Mouse (Mus musculus) embryonic facial prominence, embryonic 14.5 days (tissue): ENCODE measurements at regions not wholly inside any gene's neighbourhood (a gene's known extent, or its start where the extent isn't known, plus 50 kb on each side); places are given as distances from the start of the nearest gene placed in this dataset.
A peak's percentile ranks its signal among the peaks of the same experiment; 100 is the strongest.

Experiments used
- ATAC-seq: fragments of 200-750 bp; cut with Nextera tagmentation; 2 replicates; pipeline ENCODE4 v1.8.0; 2017; ENCODE audit warnings: low read depth, moderate number of reproducible peaks, moderate TSS enrichment
- DNase-seq: peaks from one replicate; pipeline ENCODE4 v3.0.0-alpha.2; 2015; ENCODE audit warnings: low spot score
- H3K27ac ChIP-seq: fragments of 300-500 bp; sonication (generic); replicated peaks from 2 replicates; pipeline ENCODE4 v1.5.1; 2014; ENCODE audit warnings: low read depth, mild to moderate bottlenecking, low read length, moderate library complexity
- H3K27me3 ChIP-seq: fragments of 300-500 bp; sonication (generic); replicated peaks from 2 replicates; pipeline ENCODE4 v1.6.1; 2014; ENCODE audit warnings: low read length; ENCODE audit not compliant: control insufficient read depth, insufficient read depth
- H3K36me3 ChIP-seq: fragments of 300-500 bp; sonication (generic); 2 replicates; pipeline ENCODE4 v1.6.1; 2014; ENCODE audit warnings: low read length, mixed read lengths; ENCODE audit not compliant: control insufficient read depth, insufficient read depth
- H3K4me1 ChIP-seq: fragments of 300-500 bp; sonication (generic); 2 replicates; pipeline ENCODE4 v1.6.1; 2014; ENCODE audit warnings: antibody characterized with exemption, low read length; ENCODE audit not compliant: control insufficient read depth, insufficient read depth
- H3K4me2 ChIP-seq: fragments of 300-500 bp; sonication (generic); 2 replicates; pipeline ENCODE4 v1.6.1; 2014; ENCODE audit warnings: low read depth, mild to moderate bottlenecking, low read length, moderate library complexity, mixed read lengths
- H3K4me3 ChIP-seq: fragments of 300-500 bp; sonication (generic); 2 replicates; pipeline ENCODE4 v1.5.1; 2014; ENCODE audit warnings: low read depth, mild to moderate bottlenecking, low read length
- H3K9ac ChIP-seq: fragments of 300-500 bp; sonication (generic); 2 replicates; pipeline ENCODE4 v1.6.1; 2014; ENCODE audit warnings: low read depth, mild to moderate bottlenecking, low read length, moderate library complexity, mixed read lengths
- H3K9me3 ChIP-seq: fragments of 300-500 bp; sonication (generic); 2 replicates; pipeline ENCODE4 v1.6.1; 2016; ENCODE audit warnings: low read length; ENCODE audit not compliant: control insufficient read depth
- WGBS: fragments of 180-500 bp; shearing (Covaris S2); extraction: QIAGEN DNeasy Blood & Tissue Kit; methylation state at CpG from one replicate; pipeline ENCODE4 v1.1.7; 2014; 5-methylcytosine and 5-hydroxymethylcytosine counted together

GRCm38 (mm10) chr10:105034711-105035386, 539.4 kb downstream of the Tmtc2 start:
- DNase-seq (no peak), ATAC-seq (no peak)
- no peak overlapping the region for H3K27ac ChIP-seq
- 69% methylated on average over 1 of the region's 1 CpGs for WGBS
- H3K4me2 ChIP-seq = no peak overlapping the region
- H3K9me3 ChIP-seq = no peaks in the 10 kb centered on the region
- H3K36me3 ChIP-seq = no peaks in the 10 kb centered on the region
- no peak overlapping the region for H3K9ac ChIP-seq
- H3K4me3 ChIP-seq = no peak overlapping the region
- H3K4me1 ChIP-seq = no peaks in the 10 kb centered on the region
- no peaks in the 10 kb centered on the region for H3K27me3 ChIP-seq

- DNase-seq (no peak), ATAC-seq (no peak)
- Histone ChIP-seq H3K4me2 (peak overlapping the region; percentile 18; the same call in 1 of the 2 replicates), H3K9me3 (no peaks in the 10 kb centered on the region), H3K27me3 (no peaks in the 10 kb centered on the region), H3K27ac (no peak overlapping the region), H3K4me1 (no peaks in the 10 kb centered on the region), H3K36me3 (no peaks in the 10 kb centered on the region), H3K4me3 (no peak overlapping the region), H3K9ac (no peak overlapping the region)
- 59% methylated on average over 14 of the region's 14 CpGs for WGBS
Measured at GRCm38 (mm10) chr10:105020471-105021120, 553.7 kb downstream of the Tmtc2 start.

DNA sequence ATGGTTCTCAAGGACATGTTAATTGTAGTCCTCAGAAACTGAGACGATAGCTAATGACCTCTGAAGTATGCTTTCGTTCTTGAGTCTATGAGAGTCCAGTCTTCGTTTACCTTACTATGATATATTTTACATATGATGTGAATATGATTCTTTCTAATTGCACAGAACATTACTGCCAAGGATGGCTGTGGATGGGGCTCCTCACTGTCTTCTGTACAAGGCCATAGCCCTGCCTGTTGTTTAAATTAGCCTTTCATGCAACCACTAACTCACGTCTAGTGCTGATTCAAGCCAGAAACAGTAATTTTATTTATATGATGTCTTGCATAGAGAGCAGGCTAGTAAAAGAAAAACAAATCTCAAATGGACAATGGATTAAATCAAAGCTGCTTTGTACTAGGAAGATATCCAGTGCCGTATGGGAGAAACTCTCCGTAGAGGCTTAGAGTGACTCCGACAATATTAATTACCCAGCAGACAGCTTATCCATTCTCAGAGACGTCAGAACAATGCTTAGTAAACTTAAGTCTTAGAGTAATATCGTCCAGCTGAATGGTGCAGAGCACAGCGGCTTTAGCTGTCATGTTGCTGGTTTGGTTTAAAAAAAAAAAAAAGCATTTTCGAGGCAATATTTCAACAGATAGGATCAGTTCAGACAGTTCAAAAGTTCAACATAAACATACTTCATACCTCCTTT, 554.3 kb downstream of the Tmtc2 start:
- no peaks in the 10 kb centered on the region for H3K4me1 ChIP-seq
- DNase-seq (no peak), ATAC-seq (no peak)
- no peak overlapping the region for H3K4me3 ChIP-seq
- H3K27ac ChIP-seq = no peak overlapping the region
- WGBS = 50% methylated on average over 11 of the region's 11 CpGs
- peak overlapping the region; percentile 18; the same call in 1 of the 2 replicates for H3K4me2 ChIP-seq
- H3K27me3 ChIP-seq = no peaks in the 10 kb centered on the region
- H3K36me3 ChIP-seq = no peaks in the 10 kb centered on the region
- H3K9ac ChIP-seq = no peak overlapping the region
- H3K9me3 ChIP-seq = no peaks in the 10 kb centered on the region
